Comparison of ENCODE assay signal across 13 mouse cellular contexts in the genomic region with DNA sequence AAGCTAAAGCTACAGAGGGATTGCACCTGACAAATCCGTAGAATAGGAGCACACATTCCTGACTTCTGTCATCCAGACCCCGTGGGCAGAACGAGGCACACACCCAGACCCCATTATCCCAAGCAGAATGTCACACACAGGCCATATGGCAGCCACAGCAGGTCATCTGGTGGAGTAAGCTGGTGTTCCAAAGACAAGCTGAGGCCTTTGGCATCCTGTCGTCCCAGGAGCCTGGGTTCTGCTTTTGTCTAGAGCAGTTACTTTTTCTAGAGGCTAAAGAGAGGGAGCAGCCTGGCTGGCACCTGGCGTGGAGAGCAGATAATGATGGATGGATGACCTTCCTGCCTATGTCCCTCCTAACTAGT.
DNase-seq lines count a peak whose midpoint lies in the region; ATAC-seq and TF ChIP-seq lines count a peak whose summit lies in the region.
"Had no signal": no experiment of that assay in that cellular context is flagged by ENCODE, and none has a peak within 500 bp of the region (broad histone marks: within the 10 kb centered on the region; RNA-seq: fewer than 3 reads in every experiment).

No protein-coding gene starts in this region.

- no peaks in the 10 kb centered on the region for H3K27me3 ChIP-seq in cerebellum, adult 2 months (ENCODE audit: control insufficient read depth, insufficient read depth, low read length)
- no peaks in the 10 kb centered on the region for H3K27me3 ChIP-seq in hindbrain, embryonic 12.5 days
- H3K27me3 ChIP-seq in kidney, embryonic 16.5 days (ENCODE audit: insufficient read depth, low read length): no peaks in the 10 kb centered on the region
- H3K27me3 ChIP-seq: embryonic facial prominence, embryonic 12.5 days; kidney, embryonic 15.5 days; Patski; stomach, embryonic 15.5 days had no signal

- H3K9me3 ChIP-seq in hindbrain, embryonic 12.5 days (replicated peaks): no peaks in the 10 kb centered on the region
- H3K9me3 ChIP-seq in kidney, embryonic 16.5 days (ENCODE audit: low read length): no peaks in the 10 kb centered on the region
- H3K9me3 ChIP-seq: embryonic facial prominence, embryonic 12.5 days; kidney, embryonic 15.5 days; stomach, embryonic 15.5 days had no signal

- peak; percentile 39; the same call in 1 of the 2 replicates for ATAC-seq in hindbrain, embryonic 12.5 days (ENCODE audit: low FRiP score)
- no peak for ATAC-seq in kidney, embryonic 16.5 days (ENCODE audit: low FRiP score, low TSS enrichment)
- ATAC-seq: Patski had no signal

- 6% methylated on average over 5 of the region's 5 CpGs for WGBS in cerebellum, adult 2 months
- 17% methylated on average over 5 of the region's 5 CpGs for WGBS in hindbrain, embryonic 12.5 days
- 34% methylated on average over 5 of the region's 5 CpGs for whole genome bisulfite sequencing in kidney, embryonic 16.5 days

- intact Hi-C loops in gastrocnemius, adult 2 months (cut with DNase I): no loop called here
- intact Hi-C loops in gastrocnemius, postnatal 36 days (cut with DNase I): no loop called here

- 0 out of 2 replicates have a peak overlapping the region, but pooled peaks have one; percentile 5 for H3K27ac ChIP-seq in gastrocnemius, adult 2 months
- peak overlapping the region; percentile 95; the same call in 1 of the 2 replicates for H3K27ac ChIP-seq in cerebellum, adult 2 months (ENCODE audit: insufficient read depth, low read length)
- no peak overlapping the region for H3K27ac ChIP-seq in hindbrain, embryonic 12.5 days
- no peak overlapping the region for H3K27ac ChIP-seq in kidney, embryonic 16.5 days (ENCODE audit: low read length)
- H3K27ac ChIP-seq: embryonic facial prominence, embryonic 12.5 days; kidney, embryonic 15.5 days; stomach, embryonic 15.5 days had no signal

- no peak overlapping the region for H3K9ac ChIP-seq in hindbrain, embryonic 12.5 days
- H3K9ac ChIP-seq in kidney, embryonic 16.5 days (replicated peaks; ENCODE audit: low read length): no peak overlapping the region
- H3K9ac ChIP-seq: embryonic facial prominence, embryonic 12.5 days; kidney, embryonic 15.5 days; stomach, embryonic 15.5 days had no signal

- H3K4me2 ChIP-seq in hindbrain, embryonic 12.5 days (replicated peaks): no peak overlapping the region
- H3K4me2 ChIP-seq in kidney, embryonic 16.5 days (replicated peaks; ENCODE audit: low read depth, low read length): no peak overlapping the region
- H3K4me2 ChIP-seq: embryonic facial prominence, embryonic 12.5 days; kidney, embryonic 15.5 days; stomach, embryonic 15.5 days had no signal

- no peak overlapping the region for H3K4me3 ChIP-seq in gastrocnemius, adult 2 months
- no peak overlapping the region for H3K4me3 ChIP-seq in cerebellum, adult 2 months (replicated peaks; ENCODE audit: insufficient read depth, low read depth, low read length)
- no peak overlapping the region for H3K4me3 ChIP-seq in hindbrain, embryonic 12.5 days
- H3K4me3 ChIP-seq in kidney, embryonic 16.5 days (ENCODE audit: low read length): no peak overlapping the region
- H3K4me3 ChIP-seq: embryonic facial prominence, embryonic 12.5 days; kidney, embryonic 15.5 days; stomach, embryonic 15.5 days had no signal

- H3K36me3 ChIP-seq in hindbrain, embryonic 12.5 days: no peaks in the 10 kb centered on the region
- H3K36me3 ChIP-seq in kidney, embryonic 16.5 days (ENCODE audit: insufficient read depth, low read length): no peaks in the 10 kb centered on the region
- H3K36me3 ChIP-seq: embryonic facial prominence, embryonic 12.5 days; kidney, embryonic 15.5 days; stomach, embryonic 15.5 days had no signal

- peaks cover 42% of the 10 kb centered on the region for H3K4me1 ChIP-seq in cerebellum, adult 2 months (ENCODE audit: control insufficient read depth, insufficient read depth, low read length)
- H3K4me1 ChIP-seq in hindbrain, embryonic 12.5 days: peaks cover 18% of the 10 kb centered on the region
- H3K4me1 ChIP-seq in kidney, embryonic 16.5 days (ENCODE audit: insufficient read depth, low read length): no peaks in the 10 kb centered on the region; the same call in 1 of the 2 replicates
- H3K4me1 ChIP-seq: embryonic facial prominence, embryonic 12.5 days; stomach, embryonic 15.5 days had no signal

- no peak for DNase-seq in gastrocnemius, adult 2 months
- DNase-seq in gastrocnemius, postnatal 36 days: no peak
- peak; percentile 3 for DNase-seq in ES-CJ7 (ENCODE audit: low read depth, low spot score)
- peak; percentile 94 to 96 for DNase-seq in cerebellum, adult 2 months
- DNase-seq in spleen, adult 18-20 months: no peak
- DNase-seq in left cerebral cortex, adult 8-10 months (ENCODE audit: low spot score in 2 of 2): no peak
- DNase-seq: lung, adult 18-20 months had no signal

- no peak for TF ChIP-seq POLR2A in cerebellum, adult 2 months (IDR thresholded peaks at IDR 0.05; ENCODE audit: borderline replicate concordance, insufficient read depth, low read length)

- no peak for TF ChIP-seq CTCF in gastrocnemius, adult 2 months (IDR thresholded peaks at IDR 0.05)
- no peak for TF ChIP-seq CTCF in cerebellum, adult 2 months (IDR thresholded peaks at IDR 0.05; ENCODE audit: borderline replicate concordance, insufficient read depth, low read depth, low read length)

Comparison
In these comparisons a context has a peak if more than half of its experiments do, and no peak if none do; other contexts are left out.
1. DNase-seq: peak in ES-CJ7 (single experiment) and cerebellum, adult 2 months (2 of 2); none in gastrocnemius, adult 2 months (single experiment), gastrocnemius, postnatal 36 days (0 of 2), spleen, adult 18-20 months (0 of 2) and left cerebral cortex, adult 8-10 months (0 of 2).
2. H3K27ac ChIP-seq: peak in gastrocnemius, adult 2 months (single experiment) and cerebellum, adult 2 months (single experiment); none in hindbrain, embryonic 12.5 days (single experiment) and kidney, embryonic 16.5 days (single experiment).